10 mouse cellular contexts compared by ENCODE assay signal in genomic region chr2:37908721-37909506, GRCm38 (mm10).
DNase-seq lines count a peak whose midpoint lies in the region; ATAC-seq and TF ChIP-seq lines count a peak whose summit lies in the region.
"Had no signal": no experiment of that assay in that cellular context is flagged by ENCODE, and none has a peak within 500 bp of the region (broad histone marks: within the 10 kb centered on the region; RNA-seq: fewer than 3 reads in every experiment).

No protein-coding gene starts in this region.

- peak; percentile 66 for ATAC-seq in limb, embryonic 12.5 days (ENCODE audit: insufficient number of reproducible peaks, insufficient read depth, low FRiP score, low TSS enrichment, low read depth)

- peak in 1 of 2 experiments; percentile 36 for DNase-seq in layer of hippocampus, adult 2 months (ENCODE audit: low spot score in 2 of 2)
- DNase-seq in layer of hippocampus, postnatal 10 days (ENCODE audit: low spot score in 2 of 2) = no peak
- peak; percentile 63 for DNase-seq in forelimb bud, embryonic 11.5 days (ENCODE audit: low read depth, low spot score)
- peak; percentile 19 for DNase-seq in right cerebral cortex, postnatal 14 days
- no peak for DNase-seq in natural killer cell, adult 2 months (ENCODE audit: low spot score in 2 of 2)
- no peak for DNase-seq in ovary, adult 18-20 months (ENCODE audit: low spot score)
- DNase-seq in adrenal gland, adult 8-10 months = no peak
- DNase-seq: cerebellum, adult 2 months; lung, postnatal 4 days had no signal

- H3K4me3 ChIP-seq in layer of hippocampus, adult 2 months = no peak overlapping the region
- H3K4me3 ChIP-seq in limb, embryonic 12.5 days (replicated peaks) = no peak overlapping the region

- H3K27ac ChIP-seq in layer of hippocampus, adult 2 months = peak overlapping the region; percentile 55; the same call in 1 of the 2 replicates
- peak overlapping the region; percentile 70 for H3K27ac ChIP-seq in limb, embryonic 12.5 days

- no peak for TF ChIP-seq CTCF in layer of hippocampus, adult 2 months (conservative IDR thresholded peaks at IDR 0.05)

- no peak overlapping the region for H3K4me2 ChIP-seq in limb, embryonic 12.5 days

- no peaks in the 10 kb centered on the region for H3K36me3 ChIP-seq in limb, embryonic 12.5 days

- WGBS in limb, embryonic 12.5 days = 32% methylated on average over 5 of the region's 5 CpGs

- H3K9me3 ChIP-seq in limb, embryonic 12.5 days = no peaks in the 10 kb centered on the region

- H3K4me1 ChIP-seq in limb, embryonic 12.5 days (replicated peaks) = peaks cover 18% of the 10 kb centered on the region

- H3K27me3 ChIP-seq in limb, embryonic 12.5 days = no peaks in the 10 kb centered on the region

- H3K9ac ChIP-seq in limb, embryonic 12.5 days (replicated peaks) = no peak overlapping the region

Comparison
In these comparisons a context has a peak if more than half of its experiments do, and no peak if none do; other contexts are left out.
1. DNase-seq: peak in forelimb bud, embryonic 11.5 days (single experiment) and right cerebral cortex, postnatal 14 days (single experiment); none in layer of hippocampus, postnatal 10 days (0 of 2), natural killer cell, adult 2 months (0 of 2), ovary, adult 18-20 months (single experiment) and adrenal gland, adult 8-10 months (single experiment).